Mouse (Mus musculus): ENCODE data around the gene Impg1. TPM values are rescaled to one million over a fixed set of nuclear protein-coding genes. Genes with fewer than 3 reads are reported as not detected.

Impg1 gene
- polyA plus RNA-seq, 1 experiment from 2014 or later, result 0.04 TPM

DNA sequence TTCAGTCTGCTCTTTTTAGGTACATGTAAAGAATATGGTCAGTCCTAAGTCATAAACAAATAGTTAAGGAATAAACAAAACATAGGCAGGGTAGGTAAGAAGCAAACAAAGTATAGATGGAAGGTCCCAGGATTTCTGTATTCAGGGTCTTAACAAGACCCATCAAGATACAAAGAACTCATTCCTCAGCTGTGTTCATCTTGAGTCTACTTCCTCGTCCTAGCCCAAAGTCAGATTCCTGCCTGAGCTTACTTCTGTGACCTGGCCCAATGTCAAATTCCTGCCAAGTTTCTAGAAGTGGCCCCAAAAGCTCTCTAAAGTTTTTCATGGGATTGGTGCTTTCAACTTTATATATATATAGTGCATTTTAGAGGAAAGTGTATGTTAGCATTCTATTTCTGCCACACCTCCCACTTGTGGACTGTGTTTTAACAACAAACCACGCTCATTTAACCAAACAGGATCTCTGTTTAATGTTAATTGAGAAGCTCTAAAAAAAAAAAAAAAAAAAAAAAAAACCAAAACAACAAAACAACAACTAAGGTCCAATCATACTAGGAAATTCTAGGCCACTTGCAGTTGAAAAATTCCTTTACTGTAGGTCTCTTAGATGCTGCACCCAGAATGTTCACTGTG is 180.6 kb downstream of the Impg1 start:
- Histone ChIP-seq H3K27ac (replicated peaks; ENCODE audit: low read depth, low read length) (no peak overlapping the region), H3K4me1 (ENCODE audit: control insufficient read depth, insufficient read depth, low read length) (no peaks in the 10 kb centered on the region), H3K9ac (ENCODE audit: low read depth, low read length) (no peak overlapping the region), H3K4me3 (ENCODE audit: low read depth, low read length) (no peak overlapping the region), H3K27me3 (replicated peaks; ENCODE audit: control insufficient read depth, insufficient read depth, low read length) (no peaks in the 10 kb centered on the region), H3K36me3 (ENCODE audit: control insufficient read depth, insufficient read depth, low read length) (0 out of 2 replicates have a peak, but pooled peaks cover 4% of the 10 kb centered on the region), H3K9me3 (ENCODE audit: control insufficient read depth, low read length) (0 out of 2 replicates have a peak, but pooled peaks cover 4% of the 10 kb centered on the region), H3K4me2 (ENCODE audit: low read depth, low read length) (no peak overlapping the region)
- ATAC-seq (ENCODE audit: low read depth) (no peak), DNase-seq (ENCODE audit: low spot score) (no peak)
- 88% methylated on average over 2 of the region's 2 CpGs for WGBS

DNA sequence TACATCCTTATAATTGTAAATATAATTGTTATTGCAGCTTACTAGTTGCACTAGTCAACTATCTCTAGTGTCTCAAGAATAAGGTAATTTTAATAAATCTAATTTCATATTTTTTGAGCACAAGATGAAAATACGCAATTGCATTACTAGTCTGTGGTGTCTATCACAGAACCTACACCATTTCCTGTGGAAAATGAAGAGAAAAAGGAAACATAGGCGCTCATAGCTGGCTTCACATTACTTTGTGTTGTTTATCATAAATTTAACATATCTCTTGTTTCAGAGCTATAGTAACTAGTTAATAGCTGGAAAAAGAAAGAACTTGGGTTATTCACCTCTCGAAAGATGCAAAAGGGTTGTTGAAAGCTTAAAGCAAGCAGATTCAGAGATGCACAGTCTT is 182.9 kb downstream of the Impg1 start:
- Histone ChIP-seq H3K9me3 (ENCODE audit: control insufficient read depth, low read length) (0 out of 2 replicates have a peak, but pooled peaks cover 4% of the 10 kb centered on the region), H3K4me2 (ENCODE audit: low read depth, low read length) (no peak overlapping the region), H3K27me3 (replicated peaks; ENCODE audit: control insufficient read depth, insufficient read depth, low read length) (no peaks in the 10 kb centered on the region), H3K36me3 (ENCODE audit: control insufficient read depth, insufficient read depth, low read length) (0 out of 2 replicates have a peak, but pooled peaks cover 4% of the 10 kb centered on the region), H3K9ac (ENCODE audit: low read depth, low read length) (no peak overlapping the region), H3K4me1 (ENCODE audit: control insufficient read depth, insufficient read depth, low read length) (no peaks in the 10 kb centered on the region), H3K4me3 (ENCODE audit: low read depth, low read length) (no peak overlapping the region), H3K27ac (replicated peaks; ENCODE audit: low read depth, low read length) (no peak overlapping the region)
- DNase-seq (ENCODE audit: low spot score), result no peak
- ATAC-seq (ENCODE audit: low read depth), result no peak
- WGBS, result 92% methylated on average over 3 of the region's 3 CpGs

GRCm38 (mm10) chr9:80280724-80281123 is 184.6 kb downstream of the Impg1 start:
- ATAC-seq (ENCODE audit: low read depth) (no peak), DNase-seq (ENCODE audit: low spot score) (no peak)
- 0 out of 2 replicates have a peak, but pooled peaks cover 4% of the 10 kb centered on the region for H3K9me3 ChIP-seq (ENCODE audit: control insufficient read depth, low read length)
- no peaks in the 10 kb centered on the region for H3K4me1 ChIP-seq (ENCODE audit: control insufficient read depth, insufficient read depth, low read length)
- H3K27me3 ChIP-seq (replicated peaks; ENCODE audit: control insufficient read depth, insufficient read depth, low read length), result no peaks in the 10 kb centered on the region
- H3K4me2 ChIP-seq (ENCODE audit: low read depth, low read length), result no peak overlapping the region
- no peak overlapping the region for H3K27ac ChIP-seq (replicated peaks; ENCODE audit: low read depth, low read length)
- H3K9ac ChIP-seq (ENCODE audit: low read depth, low read length), result no peak overlapping the region
- WGBS, result 96% methylated on average over 1 of the region's 1 CpGs
- 0 out of 2 replicates have a peak, but pooled peaks cover 4% of the 10 kb centered on the region for H3K36me3 ChIP-seq (ENCODE audit: control insufficient read depth, insufficient read depth, low read length)
- H3K4me3 ChIP-seq (ENCODE audit: low read depth, low read length), result no peak overlapping the region

DNA sequence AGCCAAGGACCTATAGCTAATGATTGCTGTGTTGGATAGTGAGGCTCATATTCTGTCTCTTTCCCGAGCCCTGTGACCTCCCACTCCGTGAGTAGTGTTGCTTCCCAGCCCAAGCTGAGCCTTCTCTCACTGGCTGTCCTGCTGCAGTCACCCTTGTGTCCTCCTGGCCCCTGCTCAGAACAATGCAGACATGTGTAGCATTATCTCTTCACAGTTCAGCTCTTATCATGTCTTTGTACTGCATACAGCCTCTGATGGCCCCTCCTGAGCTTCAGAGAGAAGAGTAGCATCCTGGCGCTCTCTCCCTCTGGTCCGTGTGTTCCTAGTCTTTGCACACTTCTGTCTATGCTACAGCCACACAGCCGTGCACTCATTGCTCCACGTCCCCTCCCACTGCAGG is 187.5 kb downstream of the Impg1 start:
- 77% methylated on average over 6 of the region's 6 CpGs for WGBS
- Histone ChIP-seq H3K27me3 (replicated peaks; ENCODE audit: control insufficient read depth, insufficient read depth, low read length) (no peaks in the 10 kb centered on the region), H3K9me3 (ENCODE audit: control insufficient read depth, low read length) (no peaks in the 10 kb centered on the region), H3K4me2 (ENCODE audit: low read depth, low read length) (no peak overlapping the region), H3K27ac (replicated peaks; ENCODE audit: low read depth, low read length) (no peak overlapping the region), H3K4me1 (ENCODE audit: control insufficient read depth, insufficient read depth, low read length) (no peaks in the 10 kb centered on the region), H3K9ac (ENCODE audit: low read depth, low read length) (no peak overlapping the region), H3K4me3 (ENCODE audit: low read depth, low read length) (no peak overlapping the region), H3K36me3 (ENCODE audit: control insufficient read depth, insufficient read depth, low read length) (0 out of 2 replicates have a peak, but pooled peaks cover 4% of the 10 kb centered on the region)
- ATAC-seq (ENCODE audit: low read depth) (no peak), DNase-seq (ENCODE audit: low spot score) (no peak)

DNA sequence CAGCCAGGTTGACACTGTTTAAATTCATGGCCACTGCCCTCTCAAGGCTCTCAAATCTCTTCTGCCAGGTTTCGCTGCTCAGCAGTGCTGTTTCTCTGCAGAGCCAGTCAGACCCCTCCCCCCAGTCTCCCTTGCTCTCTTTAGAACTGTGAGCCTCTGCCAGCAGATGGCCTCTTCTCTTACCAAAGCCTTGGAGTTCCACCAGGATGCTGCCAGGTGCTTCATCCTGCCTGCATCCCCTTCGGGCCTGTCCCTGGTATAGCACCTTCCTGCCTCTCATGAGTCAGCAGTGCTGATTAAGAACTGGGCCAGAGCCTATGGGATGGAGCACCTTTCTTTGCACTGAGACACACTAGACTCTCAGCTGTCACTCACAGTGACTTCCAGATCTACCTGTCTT is 188.1 kb downstream of the Impg1 start:
- no peak for ATAC-seq (ENCODE audit: low read depth)
- H3K4me2 ChIP-seq (ENCODE audit: low read depth, low read length), result no peak overlapping the region
- H3K4me1 ChIP-seq (ENCODE audit: control insufficient read depth, insufficient read depth, low read length), result no peaks in the 10 kb centered on the region
- DNase-seq (ENCODE audit: low spot score), result no peak
- H3K9ac ChIP-seq (ENCODE audit: low read depth, low read length), result no peak overlapping the region
- no peaks in the 10 kb centered on the region for H3K9me3 ChIP-seq (ENCODE audit: control insufficient read depth, low read length)
- no peak overlapping the region for H3K4me3 ChIP-seq (ENCODE audit: low read depth, low read length)
- H3K27ac ChIP-seq (replicated peaks; ENCODE audit: low read depth, low read length), result no peak overlapping the region
- no peaks in the 10 kb centered on the region for H3K27me3 ChIP-seq (replicated peaks; ENCODE audit: control insufficient read depth, insufficient read depth, low read length)
- 0 out of 2 replicates have a peak, but pooled peaks cover 4% of the 10 kb centered on the region for H3K36me3 ChIP-seq (ENCODE audit: control insufficient read depth, insufficient read depth, low read length)
- 38% methylated on average over 2 of the region's 2 CpGs for WGBS

GRCm38 (mm10) chr9:80275772-80276134 is 189.5 kb downstream of the Impg1 start:
- whole genome bisulfite sequencing, result 84% methylated on average over 1 of the region's 1 CpGs
- H3K4me2 ChIP-seq (ENCODE audit: low read depth, low read length), result no peak overlapping the region
- no peak overlapping the region for H3K4me3 ChIP-seq (ENCODE audit: low read depth, low read length)
- no peak overlapping the region for H3K9ac ChIP-seq (ENCODE audit: low read depth, low read length)
- H3K27ac ChIP-seq (replicated peaks; ENCODE audit: low read depth, low read length), result no peak overlapping the region
- 0 out of 2 replicates have a peak, but pooled peaks cover 4% of the 10 kb centered on the region for H3K36me3 ChIP-seq (ENCODE audit: control insufficient read depth, insufficient read depth, low read length)
- H3K4me1 ChIP-seq (ENCODE audit: control insufficient read depth, insufficient read depth, low read length), result no peaks in the 10 kb centered on the region
- no peaks in the 10 kb centered on the region for H3K9me3 ChIP-seq (ENCODE audit: control insufficient read depth, low read length)
- ATAC-seq (ENCODE audit: low read depth) (no peak), DNase-seq (ENCODE audit: low spot score) (no peak)
- H3K27me3 ChIP-seq (replicated peaks; ENCODE audit: control insufficient read depth, insufficient read depth, low read length), result no peaks in the 10 kb centered on the region

DNA sequence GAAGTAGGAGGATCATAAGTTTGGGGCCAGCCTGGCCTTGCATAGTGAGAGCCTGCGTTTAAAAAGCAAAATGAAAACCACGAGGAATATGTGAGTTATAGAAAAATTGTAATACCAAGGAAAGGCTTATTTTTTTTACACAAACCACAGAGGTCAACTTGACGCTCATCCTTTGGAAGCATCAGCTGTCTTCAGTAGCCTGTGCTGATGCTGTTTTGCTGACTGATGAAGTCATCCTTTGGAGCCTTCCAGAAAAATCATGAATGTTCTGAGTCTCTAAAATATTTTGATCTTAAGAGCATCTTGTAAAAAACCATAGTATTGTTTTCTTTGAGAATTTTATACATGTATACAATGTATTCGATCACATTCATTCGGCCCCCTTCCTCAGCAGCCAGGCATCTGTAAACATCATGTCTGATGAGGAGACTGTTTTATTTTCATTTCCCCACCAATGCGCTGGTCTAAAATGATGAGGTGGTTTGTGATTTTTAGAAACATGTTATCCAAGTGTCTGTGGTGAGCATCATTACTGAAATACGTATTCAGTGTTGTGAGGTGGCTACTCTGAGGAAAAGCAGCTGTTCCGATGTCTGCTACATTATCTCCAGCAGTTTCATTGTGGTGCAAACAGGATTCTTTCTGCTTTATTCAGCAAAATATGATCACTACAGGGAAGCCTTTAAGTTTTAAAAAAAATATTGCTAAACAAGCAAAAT is 190.1 kb downstream of the Impg1 start:
- peak; percentile 26 for DNase-seq (ENCODE audit: low spot score)

GRCm38 (mm10) chr9:80272951-80273350 is 192.3 kb downstream of the Impg1 start:
- Histone ChIP-seq H3K9me3 (ENCODE audit: control insufficient read depth, low read length) (no peaks in the 10 kb centered on the region), H3K4me2 (ENCODE audit: low read depth, low read length) (no peak overlapping the region), H3K4me1 (ENCODE audit: control insufficient read depth, insufficient read depth, low read length) (no peaks in the 10 kb centered on the region), H3K27me3 (replicated peaks; ENCODE audit: control insufficient read depth, insufficient read depth, low read length) (no peaks in the 10 kb centered on the region), H3K27ac (replicated peaks; ENCODE audit: low read depth, low read length) (no peak overlapping the region), H3K9ac (ENCODE audit: low read depth, low read length) (no peak overlapping the region), H3K4me3 (ENCODE audit: low read depth, low read length) (no peak overlapping the region), H3K36me3 (ENCODE audit: control insufficient read depth, insufficient read depth, low read length) (no peaks in the 10 kb centered on the region)
- DNase-seq (ENCODE audit: low spot score) (no peak), ATAC-seq (ENCODE audit: low read depth) (no peak)
- WGBS, result 62% methylated on average over 1 of the region's 1 CpGs

More for the DNA sequence above, 190.1 kb downstream of the Impg1 start:
- no peak for ATAC-seq (ENCODE audit: low read depth)
- Histone ChIP-seq H3K36me3 (ENCODE audit: control insufficient read depth, insufficient read depth, low read length) (0 out of 2 replicates have a peak, but pooled peaks cover 2% of the 10 kb centered on the region), H3K4me3 (ENCODE audit: low read depth, low read length) (no peak overlapping the region), H3K9ac (ENCODE audit: low read depth, low read length) (no peak overlapping the region), H3K27ac (replicated peaks; ENCODE audit: low read depth, low read length) (no peak overlapping the region), H3K4me2 (ENCODE audit: low read depth, low read length) (no peak overlapping the region), H3K4me1 (ENCODE audit: control insufficient read depth, insufficient read depth, low read length) (no peaks in the 10 kb centered on the region), H3K9me3 (ENCODE audit: control insufficient read depth, low read length) (no peaks in the 10 kb centered on the region), H3K27me3 (replicated peaks; ENCODE audit: control insufficient read depth, insufficient read depth, low read length) (no peaks in the 10 kb centered on the region)
- 77% methylated on average over 8 of the region's 8 CpGs for WGBS

Data from embryonic facial prominence, embryonic 14.5 days (tissue).